Mouse (Mus musculus): Measurements from ENCODE around the gene Brap.

The Brap gene

GRCm38 (mm10) chr5:121714928-121715327 lies 54.6 kb downstream of the Brap start:
- no peak for DNase-seq (ENCODE audit: low read depth, low spot score)

DNA sequence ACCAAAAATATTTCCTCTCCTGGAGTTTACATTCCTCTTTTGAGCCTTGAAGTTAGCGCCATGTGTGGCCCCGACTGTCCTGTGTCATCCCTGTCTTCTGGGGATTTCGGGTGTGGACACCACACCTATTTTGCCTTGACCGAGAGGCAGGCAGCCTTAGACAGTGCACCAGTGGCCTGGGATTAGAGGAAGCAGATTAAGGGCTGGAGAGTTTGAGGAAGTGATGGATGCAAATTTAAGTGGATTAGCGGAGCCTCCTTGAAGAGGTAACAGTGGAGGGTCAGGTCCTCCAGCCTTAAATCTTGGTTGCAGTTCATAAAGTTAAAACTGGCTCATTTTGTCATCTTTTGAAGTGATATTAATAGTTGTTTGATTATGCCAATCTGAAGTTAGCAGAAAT lies 58.1 kb downstream of the Brap start:
- DNase-seq (ENCODE audit: low read depth, low spot score) = no peak

DNA sequence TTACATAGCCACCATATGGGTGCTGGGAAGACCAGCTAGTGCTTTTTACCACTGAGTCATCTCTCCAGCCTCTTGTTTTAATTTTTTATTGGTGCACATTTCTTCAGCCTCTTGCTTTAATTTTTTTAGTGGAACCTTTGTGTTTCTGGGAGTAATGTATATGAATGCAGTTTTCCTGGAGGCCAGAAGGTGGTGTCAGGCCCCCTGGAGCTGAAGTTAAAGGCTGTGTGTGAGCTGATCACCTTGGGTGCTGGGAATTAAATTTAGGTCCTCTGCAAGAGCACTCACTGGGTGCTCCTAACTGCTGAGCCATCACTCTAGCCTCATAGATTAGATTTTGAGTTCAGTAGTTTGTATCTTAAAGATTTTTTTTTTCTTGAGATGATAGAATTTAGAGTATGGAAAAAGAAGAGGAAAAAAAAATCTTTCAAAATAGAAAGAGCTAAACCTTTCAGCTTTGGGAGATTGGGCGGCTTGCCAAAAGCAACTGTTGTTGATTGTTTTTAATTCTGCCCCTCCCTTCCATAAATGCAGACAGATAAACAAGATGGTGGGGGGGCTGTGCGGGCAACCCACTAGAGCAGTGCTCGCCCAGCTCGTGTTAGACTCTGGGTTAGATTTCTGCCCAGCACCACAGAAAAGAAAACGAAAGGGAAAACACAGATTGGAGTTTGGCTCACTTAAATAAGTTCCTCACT lies 60.7 kb downstream of the Brap start:
- no peak for DNase-seq (ENCODE audit: low read depth, low spot score)

DNA sequence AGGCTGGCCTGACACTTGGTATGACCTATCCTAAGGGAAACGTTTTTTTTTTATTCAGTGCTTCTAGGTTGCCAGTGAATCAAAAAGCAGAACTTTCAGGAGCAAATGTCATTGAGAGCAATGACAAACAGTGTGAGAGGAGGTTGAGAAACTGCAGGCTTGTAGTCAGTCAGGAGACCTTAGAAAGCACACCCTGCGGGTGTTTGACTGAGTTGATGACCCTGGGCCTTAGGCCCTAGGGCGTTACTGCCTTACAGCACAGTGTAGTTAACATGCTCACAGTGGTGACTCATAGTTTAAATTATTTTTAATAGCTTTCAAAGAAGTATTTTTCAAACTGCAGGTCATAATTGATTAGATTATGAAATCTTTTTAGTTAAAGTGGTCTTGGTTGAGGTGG lies 61.5 kb downstream of the Brap start:
- no peak for DNase-seq (ENCODE audit: low read depth, low spot score)

DNA sequence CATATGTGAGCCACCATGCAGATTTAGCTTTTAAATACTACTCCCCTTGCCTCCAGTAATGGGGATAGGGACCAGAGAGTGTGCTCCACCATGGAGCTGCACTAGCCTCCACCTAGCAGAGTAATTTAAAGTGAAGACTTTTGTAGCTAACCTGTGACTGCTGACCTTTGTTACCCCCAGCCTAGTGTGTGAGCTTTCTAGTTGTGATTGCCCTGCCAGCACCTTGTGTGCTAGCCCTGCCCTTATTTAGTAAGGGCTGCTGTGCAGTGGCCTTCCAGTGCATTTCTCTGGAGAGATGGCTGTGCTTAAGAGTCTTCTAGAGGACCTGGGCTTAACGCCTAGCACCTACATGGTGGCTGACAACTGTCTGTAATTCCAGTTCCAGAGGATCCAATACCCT lies 64.3 kb downstream of the Brap start:
- no peak for DNase-seq (ENCODE audit: low read depth, low spot score)

DNA sequence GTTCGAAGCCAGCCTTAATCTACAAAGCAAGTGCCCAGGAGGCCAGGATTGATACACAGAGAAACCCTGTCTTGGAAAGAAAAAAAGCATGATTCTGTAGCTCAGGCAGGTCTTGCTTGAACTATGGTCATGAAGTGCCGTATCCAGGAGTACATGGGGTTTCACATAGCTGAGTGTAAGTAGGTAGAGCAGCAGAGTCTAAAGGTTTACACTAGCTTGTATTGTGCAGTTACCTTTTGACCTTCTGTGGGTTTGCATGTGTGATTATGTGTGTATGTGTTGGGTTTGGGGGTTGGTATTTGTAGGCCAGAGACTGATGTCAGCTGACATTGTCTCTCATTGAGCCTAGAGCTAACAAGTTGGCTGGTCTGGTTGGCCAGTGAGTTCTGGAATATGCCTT lies 69.7 kb downstream of the Brap start:
- DNase-seq (ENCODE audit: low read depth, low spot score) = no peak

DNA sequence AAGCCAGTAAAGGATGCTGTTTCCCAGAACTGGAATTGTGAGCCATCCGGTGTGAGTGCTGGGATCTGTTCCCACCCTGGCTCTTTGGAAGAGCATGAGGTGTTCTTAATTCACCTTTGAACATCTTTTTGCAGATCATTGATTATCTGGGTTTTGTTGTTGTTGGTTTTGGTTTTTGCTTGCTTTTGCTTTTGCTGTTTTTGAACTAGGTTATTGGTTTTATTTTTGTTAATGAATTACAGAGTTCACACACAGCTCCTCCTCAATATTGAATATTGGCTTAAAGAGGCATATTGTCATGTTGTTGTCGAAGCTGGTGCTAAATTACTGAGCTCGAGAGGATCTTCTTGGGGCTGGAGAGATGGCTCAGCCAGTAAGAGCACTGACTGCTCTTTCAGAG lies 76.3 kb downstream of the Brap start:
- no peak for DNase-seq (ENCODE audit: low read depth, low spot score)

Measured in CD4-positive helper T cell, adult 2 months (primary cell).